In genomic region chr5:25310226-25310625, GRCm38 (mm10) we compare ENCODE assay signal across 15 mouse cellular contexts.
"Had no signal": no experiment of that assay in that cellular context is flagged by ENCODE, and none has a peak within 500 bp of the region (broad histone marks: within the 10 kb centered on the region; RNA-seq: fewer than 3 reads in every experiment).

No protein-coding gene starts in this region.

- H3K4me1 ChIP-seq: limb, embryonic 10.5 days; megakaryocyte, embryonic 14.5 days; midbrain, embryonic 12.5 days; neural tube, embryonic 13.5 days had no signal

- H3K27me3 ChIP-seq: megakaryocyte, embryonic 14.5 days; midbrain, embryonic 12.5 days; neural tube, embryonic 13.5 days had no signal

- H3K4me2 ChIP-seq: midbrain, embryonic 12.5 days; neural tube, embryonic 13.5 days had no signal

- H3K9ac ChIP-seq: midbrain, embryonic 12.5 days; neural tube, embryonic 13.5 days had no signal

- ATAC-seq: intestine, postnatal 0 days; lung, postnatal 0 days; midbrain, embryonic 16.5 days had no signal

- H3K27ac ChIP-seq: left cerebral cortex, adult 2 months; limb, embryonic 10.5 days; midbrain, embryonic 12.5 days; neural tube, embryonic 13.5 days had no signal

- DNase-seq: kidney, adult 8-10 months; kidney, postnatal 25 days; lung, adult 2 months; lung, postnatal 4 days; retina, postnatal 1 day; right cerebral cortex, postnatal 4 days; thymus, postnatal 36 days had no signal

- H3K4me3 ChIP-seq: left cerebral cortex, adult 2 months; limb, embryonic 10.5 days; megakaryocyte, embryonic 14.5 days; midbrain, embryonic 12.5 days; neural tube, embryonic 13.5 days had no signal

- H3K9me3 ChIP-seq: limb, embryonic 10.5 days; megakaryocyte, embryonic 14.5 days; midbrain, embryonic 12.5 days; neural tube, embryonic 13.5 days had no signal
